Mouse (Mus musculus) heart, embryonic 13.5 days (tissue): ENCODE measurements around the gene Crmp1. TPM values are rescaled to one million over a fixed set of nuclear protein-coding genes. Genes with fewer than 3 reads are reported as not detected.

Source experiments
- ATAC-seq: fragments of 200-750 bp; cut with Nextera tagmentation; 2 replicates; pipeline ENCODE4 v1.8.0; 2017; ENCODE audit warnings: moderate TSS enrichment; ENCODE audit not compliant: insufficient number of reproducible peaks, low FRiP score, low TSS enrichment; ENCODE audit errors: extremely low read depth
- H3K27ac ChIP-seq: fragments of 300-500 bp; sonication (generic); replicated peaks from 2 replicates; pipeline ENCODE4 v1.5.1; 2015; ENCODE audit warnings: moderate library complexity, mild to moderate bottlenecking, inconsistent platforms
- H3K27me3 ChIP-seq: fragments of 300-500 bp; sonication (generic); replicated peaks from 2 replicates; pipeline ENCODE4 v1.6.1; 2015; ENCODE audit warnings: mild to moderate bottlenecking, inconsistent platforms
- H3K36me3 ChIP-seq: fragments of 300-500 bp; sonication (generic); 2 replicates; pipeline ENCODE4 v1.6.1; 2015; ENCODE audit warnings: mild to moderate bottlenecking, inconsistent platforms
- H3K4me1 ChIP-seq: fragments of 300-500 bp; sonication (generic); 2 replicates; pipeline ENCODE4 v1.6.1; 2015; ENCODE audit warnings: inconsistent platforms
- H3K4me2 ChIP-seq: fragments of 300-500 bp; sonication (generic); 2 replicates; pipeline ENCODE4 v1.6.1; 2015; ENCODE audit warnings: inconsistent platforms, mild to moderate bottlenecking, moderate library complexity
- H3K4me3 ChIP-seq: fragments of 300-500 bp; sonication (generic); 2 replicates; pipeline ENCODE4 v1.5.1; 2015; ENCODE audit warnings: moderate library complexity, mild to moderate bottlenecking, inconsistent platforms
- H3K9ac ChIP-seq: fragments of 300-500 bp; sonication (generic); 2 replicates; pipeline ENCODE4 v1.6.1; 2015; ENCODE audit warnings: inconsistent platforms, mild to moderate bottlenecking, moderate library complexity
- H3K9me3 ChIP-seq: fragments of 300-500 bp; sonication (generic); 2 replicates; pipeline ENCODE4 v1.6.1; 2016; ENCODE audit warnings: inconsistent platforms
- WGBS: fragments of 180-500 bp; shearing (Covaris S2); methylation state at CpG from one replicate; pipeline ENCODE4 v1.1.7; 2015; ENCODE audit warnings: mixed read lengths; 5-methylcytosine and 5-hydroxymethylcytosine counted together
- polyA plus RNA-seq: library from polyadenylated mRNA; unstranded; fragments of >200 nt; fragmentation: Nextera tagmentation; extraction: Ambion mirVana; gene quantifications from 2 replicates; pipeline ENCODE4 v1.2.1, GENCODE M21; 2015

The Crmp1 gene
- polyA plus RNA-seq: 9.4 and 11.8 TPM in 2 replicates

- peak; percentile 38 for ATAC-seq
- Histone ChIP-seq H3K9ac (no peak within 1 kb of the TSS), H3K27me3 (peaks cover 97% of the 10 kb centered on the region), H3K4me1 (peaks cover 19% of the 10 kb centered on the region), H3K4me2 (peak within 1 kb of the TSS; percentile 65), H3K27ac (no peak within 1 kb of the TSS), H3K4me3 (peak within 1 kb of the TSS; percentile 42), H3K36me3 (no peaks in the 10 kb centered on the region), H3K9me3 (no peaks in the 10 kb centered on the region)
- 1% methylated on average over 46 of the region's 56 CpGs for WGBS
Observed at GRCm38 (mm10) chr5:37241651-37242151, at the start of gene Crmp1. Gene Crmp1, plus strand, starts transcription at chr5:37241940.

DNA sequence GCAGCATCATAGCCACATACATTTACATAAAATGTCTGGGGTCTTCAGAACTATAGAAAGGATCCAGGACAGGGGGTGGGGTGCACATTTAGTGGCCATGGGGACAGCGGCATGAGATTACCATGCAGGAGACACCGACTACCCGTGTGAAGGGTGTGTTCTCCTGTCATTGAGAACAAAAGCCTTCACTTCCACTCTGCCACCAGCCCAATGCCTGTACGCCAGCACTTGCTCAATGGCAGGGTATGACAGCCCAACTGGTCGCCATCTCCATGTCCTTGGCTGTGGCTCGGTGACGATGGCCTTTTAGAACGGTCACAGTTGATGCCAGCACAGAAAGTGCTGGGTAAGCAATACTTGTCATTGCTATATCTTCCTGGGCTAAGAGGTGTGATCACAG lies 45.5 kb upstream of the Crmp1 start:
- Histone ChIP-seq H3K27ac (no peak overlapping the region), H3K36me3 (no peaks in the 10 kb centered on the region), H3K27me3 (peaks cover 71% of the 10 kb centered on the region), H3K4me3 (no peak overlapping the region), H3K9ac (no peak overlapping the region), H3K9me3 (no peaks in the 10 kb centered on the region), H3K4me1 (peaks cover 31% of the 10 kb centered on the region), H3K4me2 (no peak overlapping the region)
- ATAC-seq: no peak
- 78% methylated on average over 8 of the region's 8 CpGs for WGBS

DNA sequence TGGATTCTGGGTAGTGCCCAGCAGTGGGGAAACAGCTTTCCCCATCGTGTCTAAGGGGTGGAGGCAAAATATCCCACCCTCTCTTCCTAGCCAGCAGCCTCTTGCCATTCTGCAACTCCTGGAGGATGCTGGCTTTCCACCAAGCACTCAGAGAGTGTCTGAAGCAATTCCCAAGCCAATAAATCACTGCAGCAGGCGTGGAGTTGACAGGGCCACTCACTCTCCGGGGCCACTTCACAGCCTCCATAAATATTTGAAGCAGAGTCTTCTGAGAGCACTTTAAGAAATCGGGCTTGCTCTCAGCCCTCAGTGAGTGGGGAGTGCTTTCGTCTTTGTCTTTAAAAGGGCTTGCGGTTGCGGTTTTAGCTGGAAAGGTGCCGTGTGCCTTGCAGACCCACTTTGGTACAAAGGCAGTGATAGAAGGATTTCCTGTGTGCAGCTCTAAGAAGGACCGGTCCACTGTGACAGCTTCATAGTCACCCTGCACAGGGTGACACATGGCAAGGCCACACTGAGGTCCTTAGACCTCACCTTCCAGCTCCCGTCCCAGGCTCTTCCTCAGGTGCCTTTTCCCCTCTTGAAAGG lies 45.0 kb upstream of the Crmp1 start:
- Histone ChIP-seq H3K4me1 (peaks cover 31% of the 10 kb centered on the region), H3K9ac (no peak overlapping the region), H3K4me3 (no peak overlapping the region), H3K9me3 (no peaks in the 10 kb centered on the region), H3K27ac (no peak overlapping the region), H3K4me2 (no peak overlapping the region), H3K27me3 (peaks cover 66% of the 10 kb centered on the region), H3K36me3 (no peaks in the 10 kb centered on the region)
- no peak for ATAC-seq
- WGBS: 48% methylated on average over 10 of the region's 10 CpGs

DNA sequence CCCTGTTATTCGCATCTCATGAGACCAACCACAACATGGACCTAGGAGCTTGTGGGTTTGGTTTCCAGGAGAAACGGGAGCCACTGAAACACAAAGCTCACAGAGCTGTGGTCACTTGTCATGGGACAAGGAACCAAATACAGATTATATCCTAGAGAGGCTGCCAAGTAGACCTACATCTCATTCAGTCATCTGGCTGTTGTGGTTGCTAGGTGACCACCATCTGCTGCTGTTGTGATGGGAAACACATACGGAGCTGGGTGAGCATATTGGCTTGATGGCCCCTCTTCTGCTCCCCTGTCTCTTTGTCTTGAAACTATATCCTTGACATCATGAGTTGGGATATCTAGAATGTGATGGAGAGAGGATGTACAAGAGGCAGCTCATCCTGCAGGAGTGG lies 44.3 kb upstream of the Crmp1 start:
- Histone ChIP-seq H3K4me1 (peaks cover 31% of the 10 kb centered on the region), H3K4me3 (no peak overlapping the region), H3K4me2 (no peak overlapping the region), H3K9me3 (no peaks in the 10 kb centered on the region), H3K9ac (no peak overlapping the region), H3K27me3 (peaks cover 61% of the 10 kb centered on the region), H3K27ac (no peak overlapping the region), H3K36me3 (no peaks in the 10 kb centered on the region)
- no peak for ATAC-seq
- WGBS: 71% methylated on average over 3 of the region's 3 CpGs

- H3K27ac ChIP-seq: peak overlapping the region; percentile 50; the same call in 1 of the 2 replicates
- no peaks in the 10 kb centered on the region for H3K36me3 ChIP-seq
- H3K4me2 ChIP-seq: no peak overlapping the region
- peak overlapping the region; percentile 37; the same call in 1 of the 2 replicates for H3K9ac ChIP-seq
- no peak overlapping the region for H3K4me3 ChIP-seq
- H3K27me3 ChIP-seq: peaks cover 59% of the 10 kb centered on the region
- H3K9me3 ChIP-seq: no peaks in the 10 kb centered on the region
- peak; percentile 38; the same call in 1 of the 2 replicates for ATAC-seq
- WGBS: 17% methylated on average over 2 of the region's 2 CpGs
- peaks cover 31% of the 10 kb centered on the region for H3K4me1 ChIP-seq
Observed at GRCm38 (mm10) chr5:37198011-37198688, 43.6 kb upstream of the Crmp1 start.

GRCm38 (mm10) chr5:37202285-37202684 lies 39.5 kb upstream of the Crmp1 start:
- H3K4me1 ChIP-seq: peaks cover 19% of the 10 kb centered on the region
- H3K27me3 ChIP-seq: peaks cover 28% of the 10 kb centered on the region
- H3K9me3 ChIP-seq: no peaks in the 10 kb centered on the region
- 54% methylated on average over 1 of the region's 1 CpGs for WGBS
- no peaks in the 10 kb centered on the region for H3K36me3 ChIP-seq
- H3K4me3 ChIP-seq: no peak overlapping the region
- ATAC-seq: no peak
- no peak overlapping the region for H3K27ac ChIP-seq
- H3K9ac ChIP-seq: no peak overlapping the region
- no peak overlapping the region for H3K4me2 ChIP-seq

GRCm38 (mm10) chr5:37204886-37205285 lies 36.9 kb upstream of the Crmp1 start:
- H3K27ac ChIP-seq: no peak overlapping the region
- H3K36me3 ChIP-seq: no peaks in the 10 kb centered on the region
- 75% methylated on average over 7 of the region's 7 CpGs for WGBS
- no peak overlapping the region for H3K9ac ChIP-seq
- peaks cover 7% of the 10 kb centered on the region for H3K9me3 ChIP-seq
- H3K4me2 ChIP-seq: no peak overlapping the region
- no peak for ATAC-seq
- H3K27me3 ChIP-seq: peaks cover 21% of the 10 kb centered on the region
- no peak overlapping the region for H3K4me3 ChIP-seq
- no peaks in the 10 kb centered on the region for H3K4me1 ChIP-seq

DNA sequence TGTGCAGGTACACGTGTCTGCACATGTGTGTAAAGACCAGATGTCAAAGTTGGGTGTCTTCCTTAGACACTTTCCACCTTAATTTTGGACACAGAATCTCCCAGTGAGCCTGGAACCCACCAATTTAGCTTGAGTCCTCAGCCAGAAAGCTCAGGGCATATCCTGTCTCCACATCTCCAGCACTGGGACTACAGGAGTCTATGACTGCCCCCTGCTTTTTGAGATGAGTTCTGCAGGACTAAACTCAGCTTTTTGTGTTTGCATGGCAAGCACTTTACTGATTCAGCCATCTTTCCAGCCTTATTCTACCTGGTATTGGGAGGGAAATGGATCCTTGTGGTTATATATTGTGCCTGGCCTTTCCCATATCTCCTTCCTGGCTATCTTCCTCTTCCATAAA lies 36.3 kb upstream of the Crmp1 start:
- WGBS: 76% methylated on average over 1 of the region's 1 CpGs
- no peak overlapping the region for H3K4me2 ChIP-seq
- H3K36me3 ChIP-seq: no peaks in the 10 kb centered on the region
- H3K4me3 ChIP-seq: no peak overlapping the region
- H3K4me1 ChIP-seq: no peaks in the 10 kb centered on the region
- H3K27ac ChIP-seq: no peak overlapping the region
- peaks cover 19% of the 10 kb centered on the region; the same call in 1 of the 2 replicates for H3K27me3 ChIP-seq
- no peak overlapping the region for H3K9ac ChIP-seq
- H3K9me3 ChIP-seq: peaks cover 7% of the 10 kb centered on the region
- ATAC-seq: no peak

DNA sequence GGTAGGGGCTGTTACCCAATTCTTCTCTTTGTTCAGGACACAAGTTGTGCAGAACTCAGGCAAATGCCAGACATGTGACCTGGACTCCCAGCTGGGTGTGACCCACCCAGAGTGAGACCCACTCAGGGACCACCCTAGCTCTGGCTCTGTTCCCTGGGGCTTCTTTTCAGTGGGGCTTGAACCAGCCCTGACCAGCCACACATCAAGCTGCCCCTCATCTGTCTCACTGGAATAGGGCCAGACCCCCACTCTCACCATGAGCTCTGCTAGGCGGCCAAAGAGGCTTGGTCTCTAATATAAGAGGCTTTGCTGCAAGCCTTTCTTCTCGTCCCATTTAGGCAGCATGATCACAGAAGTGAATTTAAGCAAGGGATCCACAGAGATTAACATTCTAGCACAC lies 35.4 kb upstream of the Crmp1 start:
- H3K9ac ChIP-seq: no peak overlapping the region
- no peak overlapping the region for H3K27ac ChIP-seq
- H3K27me3 ChIP-seq: peaks cover 16% of the 10 kb centered on the region; the same call in 1 of the 2 replicates
- no peaks in the 10 kb centered on the region for H3K4me1 ChIP-seq
- peaks cover 7% of the 10 kb centered on the region for H3K9me3 ChIP-seq
- H3K4me2 ChIP-seq: no peak overlapping the region
- WGBS: 53% methylated on average over 2 of the region's 2 CpGs
- no peak for ATAC-seq
- H3K4me3 ChIP-seq: no peak overlapping the region
- no peaks in the 10 kb centered on the region for H3K36me3 ChIP-seq

- H3K9ac ChIP-seq: no peak overlapping the region
- H3K27me3 ChIP-seq: peaks cover 19% of the 10 kb centered on the region; the same call in 1 of the 2 replicates
- 76% methylated on average over 9 of the region's 9 CpGs for WGBS
- H3K4me2 ChIP-seq: no peak overlapping the region
- H3K4me1 ChIP-seq: no peaks in the 10 kb centered on the region
- H3K36me3 ChIP-seq: no peaks in the 10 kb centered on the region
- ATAC-seq: no peak
- no peak overlapping the region for H3K27ac ChIP-seq
- H3K9me3 ChIP-seq: peaks cover 7% of the 10 kb centered on the region
- H3K4me3 ChIP-seq: no peak overlapping the region
Observed at GRCm38 (mm10) chr5:37212938-37213708, 28.6 kb upstream of the Crmp1 start.

GRCm38 (mm10) chr5:37213709-37214103 lies 28.0 kb upstream of the Crmp1 start:
- 59% methylated on average over 4 of the region's 4 CpGs for WGBS
- Histone ChIP-seq H3K4me3 (no peak overlapping the region), H3K4me2 (no peak overlapping the region), H3K9ac (no peak overlapping the region), H3K9me3 (peaks cover under 1% of the 10 kb centered on the region; the same call in 1 of the 2 replicates), H3K36me3 (no peaks in the 10 kb centered on the region), H3K27ac (no peak overlapping the region), H3K27me3 (peaks cover 19% of the 10 kb centered on the region; the same call in 1 of the 2 replicates), H3K4me1 (no peaks in the 10 kb centered on the region)
- no peak for ATAC-seq
